Mouse (Mus musculus) forebrain, embryonic 15.5 days (tissue): ENCODE results near the gene Trrap. TPM values are rescaled to one million over a fixed set of nuclear protein-coding genes. Genes with fewer than 3 reads are reported as not detected.

Experiments used
- ATAC-seq: fragments of 200-750 bp; cut with Nextera tagmentation; replicated peaks from 2 replicates; pipeline ENCODE4 v1.8.0; 2017; ENCODE audit warnings: mild to moderate bottlenecking, moderate TSS enrichment, moderate library complexity
- H3K27ac ChIP-seq: fragments of 300-500 bp; sonication (generic); replicated peaks from 2 replicates; pipeline ENCODE4 v1.5.1; 2015; ENCODE audit warnings: mild to moderate bottlenecking, inconsistent platforms
- H3K27me3 ChIP-seq: fragments of 300-500 bp; sonication (generic); 2 replicates; pipeline ENCODE4 v1.6.1; 2015; ENCODE audit warnings: inconsistent platforms
- H3K36me3 ChIP-seq: fragments of 300-500 bp; sonication (generic); 2 replicates; pipeline ENCODE4 v1.6.1; 2015; ENCODE audit warnings: mild to moderate bottlenecking, inconsistent platforms
- H3K4me1 ChIP-seq: fragments of 300-500 bp; sonication (generic); 2 replicates; pipeline ENCODE4 v1.6.1; 2015; ENCODE audit warnings: inconsistent platforms
- H3K4me2 ChIP-seq: fragments of 300-500 bp; sonication (generic); replicated peaks from 2 replicates; pipeline ENCODE4 v1.6.1; 2015; ENCODE audit warnings: mild to moderate bottlenecking, inconsistent platforms
- H3K4me3 ChIP-seq: fragments of 300-500 bp; sonication (generic); 2 replicates; pipeline ENCODE4 v1.5.1; 2015; ENCODE audit warnings: mild to moderate bottlenecking, inconsistent platforms
- H3K9ac ChIP-seq: fragments of 300-500 bp; sonication (generic); replicated peaks from 2 replicates; pipeline ENCODE4 v1.6.1; 2015; ENCODE audit warnings: mild to moderate bottlenecking, inconsistent platforms
- H3K9me3 ChIP-seq: fragments of 300-500 bp; sonication (generic); 2 replicates; pipeline ENCODE4 v1.6.1; 2016; ENCODE audit warnings: inconsistent platforms
- WGBS: fragments of 180-500 bp; shearing (Covaris S2); methylation state at CpG from one replicate; pipeline ENCODE4 v1.1.7; 2015; ENCODE audit warnings: mixed read lengths; 5-methylcytosine and 5-hydroxymethylcytosine counted together
- microRNA-seq: library from miRNA; unstranded; fragments of <30 nt; microRNA quantifications from one replicate; pipeline ENCODE4, GENCODE M21; 2016
- polyA plus RNA-seq: library from polyadenylated mRNA; unstranded; fragments of >200 nt; fragmentation: Nextera tagmentation; extraction: Ambion mirVana; gene quantifications from 2 replicates; pipeline ENCODE4 v1.2.1, GENCODE M21; 2015

The Trrap gene
- polyA plus RNA-seq, 1 experiment from 2014 or later: 75.8 TPM

DNA sequence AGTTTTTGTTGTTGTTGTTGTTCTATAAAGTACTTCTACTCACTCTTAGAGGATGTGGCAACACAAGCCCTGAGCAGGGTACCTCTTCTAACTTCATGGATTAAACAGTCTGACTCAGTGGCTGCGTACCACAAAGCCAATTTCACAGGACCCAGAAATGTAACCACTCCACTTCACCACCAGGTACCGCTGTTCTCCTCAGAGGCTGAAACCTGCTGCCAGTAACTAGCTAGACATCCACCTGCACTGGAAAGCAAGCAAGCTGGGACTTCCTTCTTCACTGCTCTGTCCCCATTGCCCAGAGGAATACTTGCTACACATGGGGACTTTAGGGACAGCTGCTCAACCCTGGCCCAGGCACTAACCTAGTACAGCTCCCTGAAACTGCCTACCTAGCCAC, 140.1 kb downstream of the Trrap start:
- ATAC-seq: no peak
- no peak overlapping the region for H3K4me3 ChIP-seq
- H3K9ac ChIP-seq: no peak overlapping the region
- no peaks in the 10 kb centered on the region for H3K27me3 ChIP-seq
- 69% methylated on average over 2 of the region's 2 CpGs for WGBS
- H3K9me3 ChIP-seq: no peaks in the 10 kb centered on the region
- H3K36me3 ChIP-seq: no peaks in the 10 kb centered on the region
- peaks cover 12% of the 10 kb centered on the region; the same call in 1 of the 2 replicates for H3K4me1 ChIP-seq
- H3K27ac ChIP-seq: no peak overlapping the region
- no peak overlapping the region for H3K4me2 ChIP-seq

Small RNA genes within 50 kb of the gene (microRNA-seq; reads per million reads assigned to microRNA genes)
- not detected for gene Mir7039

Other genes starting within 250 kb of the Trrap start
- gene Nptx2, start 221.8 kb upstream of the Trrap start, polyA plus RNA-seq: 1.7 and 3.4 TPM in 2 replicates
- gene Tmem130, start 5.9 kb upstream of the Trrap start, polyA plus RNA-seq: 132 and 153 TPM in 2 replicates
- gene Smurf1, start 198.1 kb downstream of the Trrap start, polyA plus RNA-seq: 28.4 and 29.7 TPM in 2 replicates